Mouse (Mus musculus) testis, adult 2 months (tissue): ENCODE results near the gene Heatr4.

Source experiments
- CTCF ChIP-seq: fragments of 200-500 bp; IDR thresholded peaks from 2 replicates; pipeline ENCODE4 v1.5.1; 2012; ENCODE audit warnings: low read depth, mild to moderate bottlenecking, inconsistent platforms, low read length, moderate library complexity; ENCODE audit not compliant: control insufficient read depth, insufficient read depth, insufficient replicate concordance
- POLR2A ChIP-seq: fragments of 200-500 bp; IDR thresholded peaks from 2 replicates; pipeline ENCODE4 v1.6.1; 2012; ENCODE audit warnings: low read depth, mild to moderate bottlenecking, inconsistent platforms, low read length, moderate library complexity; ENCODE audit not compliant: control insufficient read depth

GRCm38 (mm10) chr12:83949043-83949442 is 35.6 kb downstream of the Heatr4 start:
- TF ChIP-seq CTCF (no peak), POLR2A (no peak)
